Mouse (Mus musculus): ENCODE data around the gene Gabra1.

GRCm38 (mm10) chr11:42182825-42183152 is at the start of gene Gabra1:
- TF ChIP-seq POLR2A (IDR thresholded peaks at IDR 0.05; ENCODE audit: borderline replicate concordance, low read depth, low read length) (no peak), CTCF (IDR thresholded peaks at IDR 0.05; ENCODE audit: low read depth, low read length) (no peak)

All from bone marrow macrophage, adult 2 months (primary cell).